Mouse (Mus musculus): ENCODE data around the gene Tox2. TPM values are rescaled to one million over a fixed set of nuclear protein-coding genes. Genes with fewer than 3 reads are reported as not detected.

The Tox2 gene
- total RNA-seq, 1 experiment from 2014 or later = not detected

- ATAC-seq (replicated peaks; ENCODE audit: low read depth, poor library complexity, severe bottlenecking) = no peak
Observed at GRCm38 (mm10) chr2:163300069-163301060, 97.4 kb downstream of the Tox2 start.

GRCm38 (mm10) chr2:163301641-163302040 lies 98.7 kb downstream of the Tox2 start:
- no peak for ATAC-seq (replicated peaks; ENCODE audit: low read depth, poor library complexity, severe bottlenecking)

- no peak for ATAC-seq (replicated peaks; ENCODE audit: low read depth, poor library complexity, severe bottlenecking)
Observed at GRCm38 (mm10) chr2:163303037-163303436, 100.1 kb downstream of the Tox2 start.

GRCm38 (mm10) chr2:163309376-163309775 lies 106.5 kb downstream of the Tox2 start:
- ATAC-seq (replicated peaks; ENCODE audit: low read depth, poor library complexity, severe bottlenecking) = no peak

GRCm38 (mm10) chr2:163310163-163310688 lies 107.3 kb downstream of the Tox2 start:
- 0 out of 2 replicates have a peak, but pooled peaks have one; percentile 36 for ATAC-seq (replicated peaks; ENCODE audit: low read depth, poor library complexity, severe bottlenecking)

GRCm38 (mm10) chr2:163317281-163317680 lies 114.4 kb downstream of the Tox2 start:
- no peak for ATAC-seq (replicated peaks; ENCODE audit: low read depth, poor library complexity, severe bottlenecking)

- no peak for ATAC-seq (replicated peaks; ENCODE audit: low read depth, poor library complexity, severe bottlenecking)
Observed at GRCm38 (mm10) chr2:163318777-163319176, 115.9 kb downstream of the Tox2 start.

GRCm38 (mm10) chr2:163323163-163323562 lies 120.2 kb downstream of the Tox2 start:
- ATAC-seq (replicated peaks; ENCODE audit: low read depth, poor library complexity, severe bottlenecking) = no peak

- ATAC-seq (replicated peaks; ENCODE audit: low read depth, poor library complexity, severe bottlenecking) = peak; percentile 79
Observed at GRCm38 (mm10) chr2:163330742-163331141, 127.8 kb downstream of the Tox2 start.

- ATAC-seq (replicated peaks; ENCODE audit: low read depth, poor library complexity, severe bottlenecking) = no peak
Observed at GRCm38 (mm10) chr2:163331423-163331822, 128.5 kb downstream of the Tox2 start.

- ATAC-seq (replicated peaks; ENCODE audit: low read depth, poor library complexity, severe bottlenecking) = no peak
Observed at GRCm38 (mm10) chr2:163332368-163333055, 129.6 kb downstream of the Tox2 start.

GRCm38 (mm10) chr2:163340263-163340662 lies 137.3 kb downstream of the Tox2 start:
- ATAC-seq (replicated peaks; ENCODE audit: low read depth, poor library complexity, severe bottlenecking) = peak; percentile 79

- no peak for ATAC-seq (replicated peaks; ENCODE audit: low read depth, poor library complexity, severe bottlenecking)
Observed at GRCm38 (mm10) chr2:163343671-163344070, 140.7 kb downstream of the Tox2 start.

- ATAC-seq (replicated peaks; ENCODE audit: low read depth, poor library complexity, severe bottlenecking) = no peak
Observed at GRCm38 (mm10) chr2:163344976-163345660, 142.2 kb downstream of the Tox2 start.

GRCm38 (mm10) chr2:163346497-163346896 lies 143.6 kb downstream of the Tox2 start:
- no peak for ATAC-seq (replicated peaks; ENCODE audit: low read depth, poor library complexity, severe bottlenecking)

GRCm38 (mm10) chr2:163347517-163348184 lies 144.7 kb downstream of the Tox2 start:
- ATAC-seq (replicated peaks; ENCODE audit: low read depth, poor library complexity, severe bottlenecking) = no peak

GRCm38 (mm10) chr2:163348677-163349076 lies 145.8 kb downstream of the Tox2 start:
- ATAC-seq (replicated peaks; ENCODE audit: low read depth, poor library complexity, severe bottlenecking) = no peak

- ATAC-seq (replicated peaks; ENCODE audit: low read depth, poor library complexity, severe bottlenecking) = no peak
Observed at GRCm38 (mm10) chr2:163349411-163349810, 146.5 kb downstream of the Tox2 start.

GRCm38 (mm10) chr2:163350443-163350842 lies 147.5 kb downstream of the Tox2 start:
- ATAC-seq (replicated peaks; ENCODE audit: low read depth, poor library complexity, severe bottlenecking) = no peak

- ATAC-seq (replicated peaks; ENCODE audit: low read depth, poor library complexity, severe bottlenecking) = no peak
Observed at GRCm38 (mm10) chr2:163353731-163354130, 150.8 kb downstream of the Tox2 start.
